Mouse (Mus musculus) midbrain, embryonic 16.5 days (tissue): ENCODE measurements around the gene Nfrkb. TPM values are rescaled to one million over a fixed set of nuclear protein-coding genes. Genes with fewer than 3 reads are reported as not detected.

Source experiments
- ATAC-seq: fragments of 200-750 bp; cut with Nextera tagmentation; 2 replicates; pipeline ENCODE4 v1.8.0; 2017; ENCODE audit warnings: moderate TSS enrichment
- H3K27ac ChIP-seq: fragments of 300-500 bp; sonication (generic); 2 replicates; pipeline ENCODE4 v1.5.1; 2014; ENCODE audit warnings: mild to moderate bottlenecking, low read length, mixed read lengths
- H3K27me3 ChIP-seq: fragments of 300-500 bp; sonication (generic); 2 replicates; pipeline ENCODE4 v1.6.1; 2014; ENCODE audit warnings: low read depth, low read length, mixed read lengths; ENCODE audit not compliant: control insufficient read depth, insufficient read depth
- H3K36me3 ChIP-seq: fragments of 300-500 bp; sonication (generic); 2 replicates; pipeline ENCODE4 v1.6.1; 2014; ENCODE audit warnings: mild to moderate bottlenecking, low read length, moderate library complexity, mixed read lengths; ENCODE audit not compliant: control insufficient read depth, insufficient read depth
- H3K4me1 ChIP-seq: fragments of 300-500 bp; sonication (generic); 2 replicates; pipeline ENCODE4 v1.6.1; 2014; ENCODE audit warnings: mild to moderate bottlenecking, low read length, mixed read lengths; ENCODE audit not compliant: control insufficient read depth, insufficient read depth
- H3K4me2 ChIP-seq: fragments of 300-500 bp; sonication (generic); 2 replicates; pipeline ENCODE4 v1.6.1; 2014; ENCODE audit warnings: mild to moderate bottlenecking, low read length, mixed read lengths
- H3K4me3 ChIP-seq: fragments of 300-500 bp; sonication (generic); 2 replicates; pipeline ENCODE4 v1.5.1; 2014; ENCODE audit warnings: low read depth, mild to moderate bottlenecking, low read length, moderate library complexity, mixed read lengths
- H3K9ac ChIP-seq: fragments of 300-500 bp; sonication (generic); 2 replicates; pipeline ENCODE4 v1.6.1; 2014; ENCODE audit warnings: low read depth, low read length, mixed read lengths
- H3K9me3 ChIP-seq: fragments of 300-500 bp; sonication (generic); replicated peaks from 2 replicates; pipeline ENCODE4 v1.6.1; 2014; ENCODE audit warnings: mild to moderate bottlenecking, low read length, mixed read lengths; ENCODE audit not compliant: control insufficient read depth, poor library complexity, severe bottlenecking
- WGBS: fragments of 180-500 bp; shearing (Covaris S2); extraction: QIAGEN DNeasy Blood & Tissue Kit; methylation state at CpG from one replicate; pipeline ENCODE4 v1.1.7; 2014; 5-methylcytosine and 5-hydroxymethylcytosine counted together
- polyA plus RNA-seq: library from polyadenylated mRNA; unstranded; fragments of >200 nt; fragmentation: Nextera tagmentation; extraction: Ambion mirVana; gene quantifications from 2 replicates; pipeline ENCODE4 v1.2.1, GENCODE M21; 2015

The Nfrkb gene
- polyA plus RNA-seq, 1 experiment from 2014 or later = 26.6 TPM

DNA sequence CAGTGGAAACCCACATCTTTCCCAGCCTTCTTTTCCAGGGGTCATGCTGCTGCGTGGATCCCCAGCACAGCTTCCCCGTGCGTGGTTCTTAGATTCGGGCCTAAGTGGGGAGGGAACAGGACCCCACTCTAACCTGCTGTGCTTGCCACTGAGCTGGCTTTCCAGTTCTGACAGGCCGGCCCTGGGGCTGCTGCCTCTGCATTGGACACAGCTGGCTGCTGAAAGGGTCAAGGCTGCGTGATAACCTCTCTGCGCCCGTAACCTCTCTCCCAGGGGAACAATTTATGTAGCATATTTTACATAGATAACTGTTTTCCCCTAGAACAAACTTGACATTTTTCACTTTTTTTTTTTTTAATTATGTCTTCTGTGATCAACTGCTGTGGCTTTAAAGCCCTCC lies 20.9 kb upstream of the Nfrkb start:
- no peak overlapping the region for H3K4me3 ChIP-seq
- no peaks in the 10 kb centered on the region for H3K4me1 ChIP-seq
- H3K9me3 ChIP-seq = no peaks in the 10 kb centered on the region
- no peak overlapping the region for H3K27ac ChIP-seq
- no peak overlapping the region for H3K9ac ChIP-seq
- ATAC-seq = no peak
- no peak overlapping the region for H3K4me2 ChIP-seq
- no peaks in the 10 kb centered on the region for H3K27me3 ChIP-seq
- H3K36me3 ChIP-seq = peaks cover 15% of the 10 kb centered on the region
- 91% methylated on average over 8 of the region's 8 CpGs for WGBS

DNA sequence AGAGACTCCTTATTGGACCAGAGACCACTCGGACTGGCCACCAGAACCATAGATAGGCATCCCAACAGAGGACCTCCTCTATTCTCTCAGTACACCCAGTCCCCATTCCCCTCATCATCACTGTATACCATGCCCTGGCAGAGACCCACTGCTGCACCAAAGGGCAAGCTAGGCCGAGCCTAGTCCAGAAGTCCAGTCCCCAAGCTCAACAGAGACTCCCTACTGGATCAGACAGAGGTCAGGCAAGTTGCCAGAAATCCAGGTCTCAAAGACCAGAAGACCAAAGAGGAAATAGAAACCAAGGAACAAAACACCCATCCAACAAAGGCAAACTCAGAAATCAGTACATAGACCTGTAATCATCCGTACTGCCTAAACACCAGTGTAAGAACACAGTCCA lies 14.3 kb upstream of the Nfrkb start:
- Histone ChIP-seq H3K4me1 (no peaks in the 10 kb centered on the region), H3K27ac (no peak overlapping the region), H3K4me2 (no peak overlapping the region), H3K4me3 (no peak overlapping the region), H3K27me3 (no peaks in the 10 kb centered on the region), H3K36me3 (peaks cover 18% of the 10 kb centered on the region), H3K9ac (no peak overlapping the region), H3K9me3 (no peaks in the 10 kb centered on the region; the same call in 1 of the 2 replicates)
- ATAC-seq = no peak
- WGBS = 94% methylated on average over 3 of the region's 3 CpGs

GRCm38 (mm10) chr9:31376661-31377060 lies 9.3 kb upstream of the Nfrkb start:
- H3K4me3 ChIP-seq = no peak overlapping the region
- no peaks in the 10 kb centered on the region for H3K27me3 ChIP-seq
- H3K27ac ChIP-seq = no peak overlapping the region
- no peak overlapping the region for H3K4me2 ChIP-seq
- no peaks in the 10 kb centered on the region; the same call in 1 of the 2 replicates for H3K9me3 ChIP-seq
- H3K4me1 ChIP-seq = no peaks in the 10 kb centered on the region
- no peak overlapping the region for H3K9ac ChIP-seq
- peaks cover 10% of the 10 kb centered on the region for H3K36me3 ChIP-seq
- no peak for ATAC-seq

DNA sequence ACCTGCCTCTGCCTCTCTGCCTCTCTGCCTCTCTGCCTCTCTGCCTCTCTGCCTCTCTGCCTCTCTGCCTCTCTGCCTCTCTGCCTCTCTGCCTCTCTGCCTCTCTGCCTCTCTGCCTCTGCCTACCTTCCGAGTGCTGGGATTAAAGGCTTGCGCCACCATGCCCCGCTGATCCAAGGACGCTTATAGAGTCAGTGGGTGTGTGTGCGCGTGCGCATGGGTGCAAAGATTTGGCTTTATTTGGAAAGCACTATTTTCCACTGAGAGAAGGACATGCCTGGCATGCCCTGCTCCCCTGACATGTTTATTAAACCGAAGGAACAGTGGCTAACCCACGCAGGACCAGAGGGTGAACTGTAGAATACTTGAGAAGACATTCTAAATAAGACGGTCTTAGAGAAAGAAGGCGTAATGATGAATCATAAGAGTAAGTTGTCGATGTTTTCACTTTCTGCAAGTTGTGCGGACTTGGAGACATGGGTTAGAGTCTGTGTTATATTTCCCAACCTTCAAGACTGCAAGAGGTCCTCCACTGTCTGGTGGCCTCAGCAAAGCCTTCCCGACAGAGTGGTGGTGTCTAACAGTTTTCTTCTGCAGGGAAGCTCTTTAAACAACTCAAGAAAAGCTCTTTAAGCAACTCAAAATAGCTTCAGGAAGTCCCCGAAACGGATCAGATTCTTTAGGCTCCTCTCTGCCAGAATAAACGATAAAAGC lies 1.0 kb upstream of the Nfrkb start:
- Histone ChIP-seq H3K4me3 (no peak overlapping the region), H3K27me3 (no peaks in the 10 kb centered on the region)
- WGBS = 83% methylated on average over 17 of the region's 17 CpGs

GRCm38 (mm10) chr9:31385500-31385869 lies 507 bp upstream of the Nfrkb start:
- peak overlapping the region; percentile 65 for H3K4me2 ChIP-seq
- H3K9ac ChIP-seq = peak overlapping the region; percentile 82
- no peaks in the 10 kb centered on the region for H3K27me3 ChIP-seq
- 28% methylated on average over 4 of the region's 4 CpGs for WGBS
- no peak overlapping the region for H3K27ac ChIP-seq
- no peaks in the 10 kb centered on the region for H3K9me3 ChIP-seq
- H3K4me1 ChIP-seq = peaks cover 19% of the 10 kb centered on the region
- peaks cover 3% of the 10 kb centered on the region for H3K36me3 ChIP-seq
- peak; percentile 61 for ATAC-seq
- peak overlapping the region; percentile 88 for H3K4me3 ChIP-seq

More for the DNA sequence above, 1.0 kb upstream of the Nfrkb start:
- H3K4me2 ChIP-seq = peak overlapping the region; percentile 65
- H3K27ac ChIP-seq = no peak overlapping the region
- no peaks in the 10 kb centered on the region for H3K9me3 ChIP-seq
- H3K9ac ChIP-seq = no peak overlapping the region
- H3K36me3 ChIP-seq = 0 out of 2 replicates have a peak, but pooled peaks cover 2% of the 10 kb centered on the region
- H3K4me1 ChIP-seq = peaks cover 19% of the 10 kb centered on the region
- no peak for ATAC-seq

GRCm38 (mm10) chr9:31386368-31387180 lies 582 bp downstream of the Nfrkb start:
- Histone ChIP-seq H3K4me2 (peak overlapping the region; percentile 62), H3K27me3 (no peaks in the 10 kb centered on the region), H3K9me3 (no peaks in the 10 kb centered on the region), H3K27ac (peak overlapping the region; percentile 77), H3K4me3 (peak overlapping the region; percentile 88), H3K4me1 (peaks cover 19% of the 10 kb centered on the region), H3K9ac (peak overlapping the region; percentile 82), H3K36me3 (peaks cover 9% of the 10 kb centered on the region)
- peak; percentile 90 for ATAC-seq
- WGBS = 11% methylated on average over 44 of the region's 44 CpGs

- Histone ChIP-seq H3K9me3 (no peaks in the 10 kb centered on the region), H3K4me1 (peaks cover 19% of the 10 kb centered on the region), H3K27ac (no peak overlapping the region), H3K36me3 (peaks cover 14% of the 10 kb centered on the region), H3K4me3 (peak overlapping the region; percentile 88; the same call in 1 of the 2 replicates), H3K4me2 (peak overlapping the region; percentile 62), H3K9ac (peak overlapping the region; percentile 82), H3K27me3 (no peaks in the 10 kb centered on the region)
- WGBS = 88% methylated on average over 5 of the region's 5 CpGs
- ATAC-seq = no peak
Observed at GRCm38 (mm10) chr9:31387206-31387605, 1.2 kb downstream of the Nfrkb start.

DNA sequence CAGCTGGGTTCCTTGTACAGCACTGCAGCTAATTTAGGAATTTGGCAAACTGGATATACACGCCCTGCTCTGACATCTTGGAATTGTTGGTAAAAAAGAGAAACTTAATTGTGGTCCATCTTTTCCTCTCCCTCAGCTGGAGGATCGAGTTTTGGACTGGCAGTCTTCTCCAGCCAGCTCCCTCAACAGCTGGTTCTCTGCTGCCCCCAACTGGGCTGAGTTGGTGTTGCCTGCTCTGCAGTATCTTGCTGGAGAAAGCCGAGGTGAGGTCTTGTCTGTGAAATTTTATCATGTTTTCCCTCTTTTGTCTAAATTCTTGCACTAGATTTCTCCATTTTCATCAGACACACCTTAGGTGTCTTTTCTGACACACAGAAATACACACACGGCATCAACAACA lies 14.4 kb downstream of the Nfrkb start:
- H3K9ac ChIP-seq = no peak overlapping the region
- no peak overlapping the region for H3K4me2 ChIP-seq
- no peaks in the 10 kb centered on the region for H3K9me3 ChIP-seq
- WGBS = 56% methylated on average over 4 of the region's 4 CpGs
- H3K4me1 ChIP-seq = no peaks in the 10 kb centered on the region
- no peaks in the 10 kb centered on the region for H3K27me3 ChIP-seq
- no peak overlapping the region for H3K4me3 ChIP-seq
- H3K27ac ChIP-seq = no peak overlapping the region
- no peak for ATAC-seq
- H3K36me3 ChIP-seq = peaks cover 78% of the 10 kb centered on the region

- Histone ChIP-seq H3K9me3 (no peaks in the 10 kb centered on the region), H3K4me2 (no peak overlapping the region), H3K36me3 (peaks cover 56% of the 10 kb centered on the region), H3K9ac (no peak overlapping the region), H3K4me3 (no peak overlapping the region), H3K27ac (no peak overlapping the region), H3K27me3 (no peaks in the 10 kb centered on the region), H3K4me1 (no peaks in the 10 kb centered on the region)
- no peak for ATAC-seq
- WGBS = 87% methylated on average over 2 of the region's 2 CpGs
Observed at GRCm38 (mm10) chr9:31404311-31404710, 18.3 kb downstream of the Nfrkb start.
